Mouse (Mus musculus) neural tube, embryonic 15.5 days (tissue): Measurements from ENCODE around the gene Xbp1. TPM values are rescaled to one million over a fixed set of nuclear protein-coding genes. Genes with fewer than 3 reads are reported as not detected.

Experiments
- ATAC-seq: fragments of 200-750 bp; cut with Nextera tagmentation; 2 replicates; pipeline ENCODE4 v1.8.0; 2017; ENCODE audit warnings: mild to moderate bottlenecking, moderate TSS enrichment, moderate library complexity; ENCODE audit not compliant: low FRiP score
- H3K27ac ChIP-seq: fragments of 300-500 bp; sonication (generic); replicated peaks from 2 replicates; pipeline ENCODE4 v1.5.1; 2015; ENCODE audit warnings: mild to moderate bottlenecking, inconsistent platforms
- H3K27me3 ChIP-seq: fragments of 300-500 bp; sonication (generic); replicated peaks from 2 replicates; pipeline ENCODE4 v1.6.1; 2015; ENCODE audit warnings: inconsistent platforms
- H3K36me3 ChIP-seq: fragments of 300-500 bp; sonication (generic); 2 replicates; pipeline ENCODE4 v1.6.1; 2015; ENCODE audit warnings: inconsistent platforms
- H3K4me1 ChIP-seq: fragments of 300-500 bp; sonication (generic); 2 replicates; pipeline ENCODE4 v1.6.1; 2015; ENCODE audit warnings: inconsistent platforms
- H3K4me2 ChIP-seq: fragments of 300-500 bp; sonication (generic); 2 replicates; pipeline ENCODE4 v1.6.1; 2015; ENCODE audit warnings: inconsistent platforms, mild to moderate bottlenecking, moderate library complexity
- H3K4me3 ChIP-seq: fragments of 300-500 bp; sonication (generic); replicated peaks from 2 replicates; pipeline ENCODE4 v1.5.1; 2015; ENCODE audit warnings: mild to moderate bottlenecking, inconsistent platforms
- H3K9ac ChIP-seq: fragments of 300-500 bp; sonication (generic); replicated peaks from 2 replicates; pipeline ENCODE4 v1.6.1; 2015; ENCODE audit warnings: mild to moderate bottlenecking, inconsistent platforms
- H3K9me3 ChIP-seq: fragments of 300-500 bp; sonication (generic); replicated peaks from 2 replicates; pipeline ENCODE4 v1.6.1; 2016; ENCODE audit warnings: inconsistent platforms
- WGBS: fragments of 180-500 bp; shearing (Covaris S2); methylation state at CpG from one replicate; pipeline ENCODE4 v1.1.7; 2015; ENCODE audit warnings: mixed read lengths; 5-methylcytosine and 5-hydroxymethylcytosine counted together
- polyA plus RNA-seq: library from polyadenylated mRNA; unstranded; fragments of >200 nt; fragmentation: Nextera tagmentation; extraction: Ambion mirVana; gene quantifications from 2 replicates; pipeline ENCODE4 v1.2.1, GENCODE M21; 2015

Xbp1 gene
- polyA plus RNA-seq, 1 experiment from 2014 or later: 154 TPM

- H3K27me3 ChIP-seq: no peaks in the 10 kb centered on the region
- no peak overlapping the region for H3K27ac ChIP-seq
- no peak for ATAC-seq
- H3K9ac ChIP-seq: no peak overlapping the region
- no peak overlapping the region for H3K4me2 ChIP-seq
- no peaks in the 10 kb centered on the region for H3K9me3 ChIP-seq
- no peaks in the 10 kb centered on the region for H3K4me1 ChIP-seq
- no peaks in the 10 kb centered on the region for H3K36me3 ChIP-seq
- H3K4me3 ChIP-seq: no peak overlapping the region
- 36% methylated on average over 9 of the region's 9 CpGs for WGBS
Observed at GRCm38 (mm10) chr11:5562625-5563268, 42.3 kb downstream of the Xbp1 start.

- WGBS: 69% methylated on average over 6 of the region's 6 CpGs
- H3K4me3 ChIP-seq: no peak overlapping the region
Observed at GRCm38 (mm10) chr11:5563898-5564297, 43.4 kb downstream of the Xbp1 start.

GRCm38 (mm10) chr11:5565596-5565995 lies 45.1 kb downstream of the Xbp1 start:
- Histone ChIP-seq H3K4me3 (no peak overlapping the region), H3K9me3 (no peaks in the 10 kb centered on the region), H3K9ac (no peak overlapping the region), H3K27me3 (no peaks in the 10 kb centered on the region), H3K4me2 (no peak overlapping the region), H3K27ac (no peak overlapping the region), H3K4me1 (no peaks in the 10 kb centered on the region), H3K36me3 (no peaks in the 10 kb centered on the region)
- WGBS: 90% methylated on average over 3 of the region's 3 CpGs
- no peak for ATAC-seq

More at GRCm38 (mm10) chr11:5563898-5564297, 43.4 kb downstream of the Xbp1 start:
- H3K36me3 ChIP-seq: no peaks in the 10 kb centered on the region
- no peaks in the 10 kb centered on the region for H3K4me1 ChIP-seq
- H3K4me2 ChIP-seq: no peak overlapping the region
- ATAC-seq: no peak
- no peaks in the 10 kb centered on the region for H3K9me3 ChIP-seq
- no peak overlapping the region for H3K9ac ChIP-seq
- no peak overlapping the region for H3K27ac ChIP-seq
- no peaks in the 10 kb centered on the region for H3K27me3 ChIP-seq

- 77% methylated on average over 2 of the region's 2 CpGs for WGBS
- H3K9ac ChIP-seq: no peak overlapping the region
- no peak overlapping the region for H3K4me3 ChIP-seq
- H3K36me3 ChIP-seq: no peaks in the 10 kb centered on the region
- no peaks in the 10 kb centered on the region for H3K9me3 ChIP-seq
- H3K27ac ChIP-seq: no peak overlapping the region
- no peaks in the 10 kb centered on the region for H3K4me1 ChIP-seq
- no peak overlapping the region for H3K4me2 ChIP-seq
- no peaks in the 10 kb centered on the region for H3K27me3 ChIP-seq
- ATAC-seq: no peak
Observed at GRCm38 (mm10) chr11:5566506-5566905, 46.0 kb downstream of the Xbp1 start.

- ATAC-seq: no peak
- Histone ChIP-seq H3K9me3 (no peaks in the 10 kb centered on the region), H3K27ac (no peak overlapping the region), H3K36me3 (no peaks in the 10 kb centered on the region), H3K4me3 (no peak overlapping the region), H3K4me1 (no peaks in the 10 kb centered on the region), H3K27me3 (no peaks in the 10 kb centered on the region), H3K9ac (no peak overlapping the region), H3K4me2 (no peak overlapping the region)
- WGBS: 95% methylated on average over 6 of the region's 6 CpGs
Observed at GRCm38 (mm10) chr11:5567654-5568053, 47.2 kb downstream of the Xbp1 start.

- 88% methylated on average over 5 of the region's 5 CpGs for WGBS
- H3K4me2 ChIP-seq: no peak overlapping the region
Observed at GRCm38 (mm10) chr11:5568082-5568481, 47.6 kb downstream of the Xbp1 start.

GRCm38 (mm10) chr11:5569474-5569873 lies 49.0 kb downstream of the Xbp1 start, which contains the start of gene Ankrd36:
Gene Ankrd36 (plus strand): TSS chr11:5569684.
- Histone ChIP-seq H3K9me3 (no peaks in the 10 kb centered on the region), H3K4me3 (no peak within 1 kb of the TSS), H3K4me2 (no peak within 1 kb of the TSS), H3K4me1 (no peaks in the 10 kb centered on the region), H3K27ac (no peak within 1 kb of the TSS), H3K27me3 (no peaks in the 10 kb centered on the region), H3K9ac (no peak within 1 kb of the TSS), H3K36me3 (no peaks in the 10 kb centered on the region)
- ATAC-seq: no peak
- 74% methylated on average over 12 of the region's 12 CpGs for WGBS

More at GRCm38 (mm10) chr11:5568082-5568481, 47.6 kb downstream of the Xbp1 start:
- H3K36me3 ChIP-seq: no peaks in the 10 kb centered on the region
- no peak for ATAC-seq
- no peaks in the 10 kb centered on the region for H3K9me3 ChIP-seq
- H3K27ac ChIP-seq: no peak overlapping the region
- no peaks in the 10 kb centered on the region for H3K27me3 ChIP-seq
- H3K9ac ChIP-seq: no peak overlapping the region
- H3K4me3 ChIP-seq: no peak overlapping the region
- no peaks in the 10 kb centered on the region for H3K4me1 ChIP-seq

- H3K27me3 ChIP-seq: no peaks in the 10 kb centered on the region
- no peaks in the 10 kb centered on the region for H3K9me3 ChIP-seq
- no peaks in the 10 kb centered on the region for H3K4me1 ChIP-seq
- WGBS: 92% methylated on average over 4 of the region's 4 CpGs
- no peaks in the 10 kb centered on the region for H3K36me3 ChIP-seq
- no peak overlapping the region for H3K9ac ChIP-seq
- no peak for ATAC-seq
- H3K4me2 ChIP-seq: no peak overlapping the region
- H3K4me3 ChIP-seq: no peak overlapping the region
- H3K27ac ChIP-seq: no peak overlapping the region
Observed at GRCm38 (mm10) chr11:5571856-5572255, 51.4 kb downstream of the Xbp1 start.

GRCm38 (mm10) chr11:5573821-5574220 lies 53.4 kb downstream of the Xbp1 start:
- no peaks in the 10 kb centered on the region for H3K4me1 ChIP-seq
- no peak overlapping the region for H3K9ac ChIP-seq
- no peak overlapping the region for H3K4me2 ChIP-seq
- no peaks in the 10 kb centered on the region for H3K27me3 ChIP-seq
- no peak overlapping the region for H3K27ac ChIP-seq
- no peak for ATAC-seq
- H3K36me3 ChIP-seq: no peaks in the 10 kb centered on the region
- H3K4me3 ChIP-seq: no peak overlapping the region
- 90% methylated on average over 2 of the region's 2 CpGs for WGBS
- no peaks in the 10 kb centered on the region for H3K9me3 ChIP-seq

GRCm38 (mm10) chr11:5575046-5575445 lies 54.6 kb downstream of the Xbp1 start:
- ATAC-seq: no peak
- no peaks in the 10 kb centered on the region for H3K9me3 ChIP-seq
- no peaks in the 10 kb centered on the region for H3K4me1 ChIP-seq
- H3K4me2 ChIP-seq: no peak overlapping the region
- 75% methylated on average over 6 of the region's 6 CpGs for WGBS
- no peak overlapping the region for H3K27ac ChIP-seq
- no peak overlapping the region for H3K4me3 ChIP-seq
- H3K36me3 ChIP-seq: no peaks in the 10 kb centered on the region
- no peak overlapping the region for H3K9ac ChIP-seq
- no peaks in the 10 kb centered on the region for H3K27me3 ChIP-seq
